Mouse (Mus musculus): ENCODE data around the gene Zfp93. TPM values are rescaled to one million over a fixed set of nuclear protein-coding genes. Genes with fewer than 3 reads are reported as not detected.

Gene Zfp93
- 7.7 and 7.8 TPM in 2 replicates for polyA plus RNA-seq (2015; fragmentation: Nextera tagmentation; extraction: Ambion mirVana)

DNA sequence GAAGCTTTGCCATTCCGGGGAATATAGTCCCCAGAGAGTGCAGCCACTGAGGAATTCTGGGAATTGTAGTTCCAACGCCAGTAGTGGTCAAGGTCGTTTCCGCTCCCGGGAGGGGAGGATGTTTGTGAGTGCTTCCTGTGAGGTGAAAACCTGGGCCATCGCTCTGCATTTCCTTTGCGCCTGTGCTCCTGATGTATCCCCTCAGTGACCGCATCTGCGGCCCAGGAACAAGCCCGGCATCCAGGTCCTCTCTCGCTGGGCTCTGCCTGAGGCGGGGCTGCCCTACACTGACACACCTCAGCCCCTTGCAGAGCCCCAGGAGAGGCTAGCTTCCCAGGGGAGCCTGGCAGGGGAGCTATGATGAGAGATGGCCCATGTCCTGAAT is at the start of gene Zfp93:
Zfp93 (plus strand) TSS at position 133 of the 385 bp plus-strand sequence.
- ATAC-seq: peak; percentile 95
- Histone ChIP-seq H3K9ac (replicated peaks) (peak within 1 kb of the TSS; percentile 79), H3K4me1 (replicated peaks) (peaks cover 20% of the 10 kb centered on the region), H3K27ac (peak within 1 kb of the TSS; percentile 80), H3K36me3 (peaks cover 27% of the 10 kb centered on the region), H3K4me3 (replicated peaks) (peak within 1 kb of the TSS; percentile 60), H3K27me3 (no peaks in the 10 kb centered on the region), H3K9me3 (no peaks in the 10 kb centered on the region), H3K4me2 (replicated peaks) (peak within 1 kb of the TSS; percentile 72)
- WGBS: 0% methylated on average over 12 of the region's 12 CpGs

DNA sequence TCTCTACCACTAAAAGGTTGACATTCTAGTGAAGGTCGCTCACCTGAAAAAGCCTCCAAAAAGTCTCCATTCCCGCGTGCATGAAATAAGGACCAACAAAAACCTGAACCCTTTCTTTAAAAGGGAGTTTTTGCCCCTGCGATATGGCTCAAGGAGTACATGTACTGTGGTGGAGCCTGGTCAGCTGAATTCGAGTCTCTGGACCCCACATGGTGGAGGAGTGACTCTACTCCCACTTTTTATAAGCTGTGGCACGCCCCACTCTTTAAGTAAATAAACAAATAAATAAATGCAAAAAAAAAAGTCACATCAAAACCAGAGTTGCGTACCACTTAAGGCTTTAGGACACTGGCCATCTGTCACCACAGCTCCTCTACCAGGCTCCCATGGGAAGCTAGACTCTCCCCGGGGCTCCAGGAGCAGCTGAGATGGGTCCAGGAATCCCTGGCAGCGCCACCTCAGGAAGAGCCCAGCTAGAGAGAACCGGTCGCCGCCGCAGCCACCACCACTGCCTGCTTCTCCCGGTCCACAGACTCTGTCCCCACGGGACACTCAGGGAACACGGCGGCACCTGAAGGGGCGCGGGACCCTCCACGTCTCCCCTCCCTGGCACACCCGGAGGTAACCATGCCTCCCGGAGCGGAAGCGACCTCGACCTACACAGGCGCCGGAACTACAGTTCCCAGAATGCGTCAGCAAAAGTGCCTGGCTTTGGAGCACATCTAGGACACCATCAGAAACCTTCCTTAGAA is 33.0 kb upstream of the Zfp93 start, which contains the start of gene Zfp109:
Zfp109 (minus strand) TSS at position 521 of the 752 bp plus-strand sequence.
- H3K4me1 ChIP-seq (replicated peaks): peaks cover 6% of the 10 kb centered on the region
- H3K4me3 ChIP-seq (replicated peaks): peak within 1 kb of the TSS; percentile 77
- ATAC-seq: peak; percentile 95
- peak within 1 kb of the TSS; percentile 69 for H3K4me2 ChIP-seq (replicated peaks)
- 7% methylated on average over 28 of the region's 28 CpGs for WGBS
- H3K27ac ChIP-seq: no peak within 1 kb of the TSS; the same call in 1 of the 2 replicates
- peak within 1 kb of the TSS; percentile 75 for H3K9ac ChIP-seq (replicated peaks)
- 0 out of 2 replicates have a peak, but pooled peaks cover 8% of the 10 kb centered on the region for H3K36me3 ChIP-seq
- H3K9me3 ChIP-seq: no peaks in the 10 kb centered on the region
- H3K27me3 ChIP-seq: 0 out of 2 replicates have a peak, but pooled peaks cover 3% of the 10 kb centered on the region

DNA sequence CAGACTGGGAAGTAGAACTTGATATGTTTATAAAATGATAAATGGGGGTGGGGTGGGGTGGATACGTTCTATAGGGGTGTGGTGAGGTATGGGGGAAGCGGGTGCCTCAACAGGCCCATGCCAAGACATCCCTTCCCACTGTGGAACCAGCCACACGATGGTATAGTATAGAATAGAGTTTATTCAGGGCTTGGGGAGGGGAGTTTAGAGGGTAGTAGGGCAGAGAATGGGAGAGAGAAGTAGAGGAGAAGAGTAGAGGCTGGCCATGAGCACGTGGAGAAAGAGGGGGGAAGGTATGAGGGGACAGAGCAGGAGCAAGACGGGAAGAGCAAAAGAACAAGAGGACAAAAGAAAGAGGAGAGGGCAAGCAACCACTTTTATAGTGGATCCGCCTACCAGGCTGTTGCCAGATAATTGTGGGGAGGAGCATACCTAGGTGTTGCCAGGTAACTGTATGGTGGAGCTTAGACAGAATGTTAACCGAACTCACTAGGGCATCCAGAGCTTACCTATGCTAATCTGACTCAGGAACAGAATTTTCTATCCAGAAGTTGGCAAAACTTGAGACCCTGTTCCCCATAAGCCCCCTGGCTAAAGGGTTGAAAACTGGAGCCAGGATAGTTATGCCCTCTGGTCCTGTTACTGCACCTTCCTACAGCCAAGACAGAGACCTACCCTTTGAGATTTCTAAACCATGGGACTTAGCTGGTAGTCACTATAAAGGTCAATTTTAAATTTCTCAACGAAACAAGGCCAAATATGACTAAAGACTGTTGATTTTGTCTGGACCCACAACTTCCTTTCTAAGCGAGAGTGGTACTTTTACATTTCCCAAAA is 16.2 kb upstream of the Zfp93 start:
- H3K4me2 ChIP-seq (replicated peaks): peak overlapping the region; percentile 56
- peak overlapping the region; percentile 49 for H3K4me3 ChIP-seq (replicated peaks)
- 61% methylated on average over 9 of the region's 9 CpGs for WGBS
- ATAC-seq: peak; percentile 75
- no peaks in the 10 kb centered on the region for H3K9me3 ChIP-seq
- H3K9ac ChIP-seq (replicated peaks): peak overlapping the region; percentile 20; the same call in 1 of the 2 replicates
- no peaks in the 10 kb centered on the region for H3K36me3 ChIP-seq
- no peaks in the 10 kb centered on the region for H3K27me3 ChIP-seq
- no peak overlapping the region for H3K27ac ChIP-seq
- peaks cover 25% of the 10 kb centered on the region for H3K4me1 ChIP-seq (replicated peaks)

DNA sequence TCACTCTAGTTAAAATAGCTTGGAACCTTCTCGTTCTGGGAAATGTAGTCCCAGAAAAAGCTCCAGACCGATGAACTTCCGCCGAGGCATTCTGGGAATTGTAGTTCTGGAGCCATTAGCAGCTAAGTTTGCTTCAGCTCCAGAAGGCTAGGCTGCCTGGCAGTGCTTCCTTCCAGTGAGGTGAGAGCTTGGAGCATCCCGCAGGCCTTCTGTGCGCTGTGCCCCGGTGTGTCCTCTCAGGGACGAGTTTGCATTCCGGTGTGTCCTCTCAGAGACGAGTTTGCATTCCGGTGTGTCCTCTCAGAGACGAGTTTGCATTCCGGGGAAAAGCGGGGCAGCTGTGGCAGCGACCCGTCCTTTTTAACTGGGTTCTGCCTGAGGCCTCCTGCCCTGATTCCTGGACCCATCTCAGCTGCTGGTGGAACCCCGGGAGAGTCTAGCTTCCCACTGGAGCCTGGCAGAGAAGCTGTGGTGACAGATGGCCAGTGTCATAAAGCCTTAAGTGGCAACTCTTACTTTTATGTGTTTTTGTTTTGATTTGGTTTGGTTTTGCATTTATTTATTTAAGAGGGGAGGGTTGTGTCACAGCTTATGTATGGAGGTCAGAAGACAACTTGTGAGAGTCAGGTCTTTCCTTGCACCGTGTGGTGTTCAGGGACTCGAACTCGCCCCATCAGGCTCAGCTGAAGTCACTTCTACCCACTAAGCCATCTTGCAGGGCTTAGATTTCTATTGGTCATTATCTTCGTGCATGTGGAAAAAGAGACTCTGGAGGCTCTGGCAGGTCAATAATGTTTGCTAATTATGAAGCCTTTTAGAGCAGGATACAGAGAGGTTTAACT is 15.4 kb upstream of the Zfp93 start, which contains the start of gene Zfp108:
Zfp108 (plus strand) TSS at position 162 of the 842 bp plus-strand sequence.
- Histone ChIP-seq H3K27me3 (no peaks in the 10 kb centered on the region), H3K36me3 (peaks cover 6% of the 10 kb centered on the region; the same call in 1 of the 2 replicates), H3K4me1 (replicated peaks) (peaks cover 25% of the 10 kb centered on the region), H3K4me3 (replicated peaks) (peak within 1 kb of the TSS; percentile 49), H3K9me3 (no peaks in the 10 kb centered on the region), H3K27ac (peak within 1 kb of the TSS; percentile 7; the same call in 1 of the 2 replicates), H3K4me2 (replicated peaks) (peak within 1 kb of the TSS; percentile 56), H3K9ac (replicated peaks) (peak within 1 kb of the TSS; percentile 58)
- 19% methylated on average over 21 of the region's 21 CpGs for WGBS
- ATAC-seq: peak; percentile 94

DNA sequence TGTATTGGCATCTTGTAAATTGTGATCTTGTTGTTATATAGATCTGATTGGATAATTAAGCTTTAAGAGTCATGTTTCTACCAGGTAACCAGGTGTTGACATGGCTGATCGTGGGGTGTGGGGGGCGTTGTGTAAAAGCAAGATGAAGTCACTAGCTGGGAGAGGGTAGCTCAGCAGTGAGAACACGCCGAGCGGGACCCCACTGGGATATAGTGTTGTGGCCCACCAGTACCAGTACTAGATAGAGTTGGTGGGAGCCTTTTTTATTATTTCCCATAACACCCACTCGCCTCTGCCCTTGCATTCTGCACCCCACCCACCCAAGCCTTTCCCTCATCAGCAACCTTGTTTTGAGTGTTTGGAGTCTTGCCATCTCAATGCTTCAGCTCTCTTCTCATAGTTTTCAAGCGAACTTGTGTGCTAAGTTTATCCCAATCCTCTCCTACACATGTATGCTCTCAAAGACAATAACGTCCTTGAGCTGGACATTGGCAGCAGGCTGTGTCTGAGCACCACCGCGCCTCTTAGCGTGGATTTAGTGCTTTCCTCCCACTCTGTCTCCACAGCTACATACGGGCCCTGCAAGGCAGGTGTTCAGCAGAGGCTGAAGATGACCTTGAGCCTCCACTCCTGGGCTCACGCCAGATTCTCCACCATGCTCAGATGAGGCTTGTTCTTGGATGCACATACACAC is 10.8 kb upstream of the Zfp93 start:
- H3K4me2 ChIP-seq (replicated peaks): no peak overlapping the region
- no peaks in the 10 kb centered on the region for H3K9me3 ChIP-seq
- peaks cover 30% of the 10 kb centered on the region for H3K36me3 ChIP-seq
- H3K27me3 ChIP-seq: no peaks in the 10 kb centered on the region
- H3K27ac ChIP-seq: no peak overlapping the region
- WGBS: 91% methylated on average over 13 of the region's 13 CpGs
- ATAC-seq: no peak
- H3K4me1 ChIP-seq (replicated peaks): peaks cover 20% of the 10 kb centered on the region
- no peak overlapping the region for H3K9ac ChIP-seq (replicated peaks)
- H3K4me3 ChIP-seq (replicated peaks): no peak overlapping the region

DNA sequence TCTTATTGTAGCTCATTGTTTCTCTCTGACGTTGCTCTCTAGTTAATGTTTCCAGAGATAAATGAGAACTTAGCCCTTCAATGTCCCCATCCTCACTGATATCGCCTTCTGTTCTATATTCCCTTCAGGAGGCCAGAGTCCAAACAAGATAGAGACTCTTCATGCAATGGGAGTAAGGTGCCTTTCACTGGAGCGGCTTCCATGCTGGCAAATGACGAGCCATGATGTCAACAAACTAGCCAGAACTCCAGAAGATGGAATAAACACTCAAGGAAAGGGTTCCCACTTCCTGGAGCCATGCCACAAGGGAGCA is 10.3 kb upstream of the Zfp93 start:
- Histone ChIP-seq H3K27me3 (no peaks in the 10 kb centered on the region), H3K36me3 (peaks cover 30% of the 10 kb centered on the region), H3K9me3 (no peaks in the 10 kb centered on the region), H3K4me2 (replicated peaks) (no peak overlapping the region), H3K4me3 (replicated peaks) (no peak overlapping the region), H3K27ac (no peak overlapping the region), H3K4me1 (replicated peaks) (peaks cover 18% of the 10 kb centered on the region), H3K9ac (replicated peaks) (no peak overlapping the region)
- 91% methylated on average over 4 of the region's 4 CpGs for WGBS
- ATAC-seq: no peak

DNA sequence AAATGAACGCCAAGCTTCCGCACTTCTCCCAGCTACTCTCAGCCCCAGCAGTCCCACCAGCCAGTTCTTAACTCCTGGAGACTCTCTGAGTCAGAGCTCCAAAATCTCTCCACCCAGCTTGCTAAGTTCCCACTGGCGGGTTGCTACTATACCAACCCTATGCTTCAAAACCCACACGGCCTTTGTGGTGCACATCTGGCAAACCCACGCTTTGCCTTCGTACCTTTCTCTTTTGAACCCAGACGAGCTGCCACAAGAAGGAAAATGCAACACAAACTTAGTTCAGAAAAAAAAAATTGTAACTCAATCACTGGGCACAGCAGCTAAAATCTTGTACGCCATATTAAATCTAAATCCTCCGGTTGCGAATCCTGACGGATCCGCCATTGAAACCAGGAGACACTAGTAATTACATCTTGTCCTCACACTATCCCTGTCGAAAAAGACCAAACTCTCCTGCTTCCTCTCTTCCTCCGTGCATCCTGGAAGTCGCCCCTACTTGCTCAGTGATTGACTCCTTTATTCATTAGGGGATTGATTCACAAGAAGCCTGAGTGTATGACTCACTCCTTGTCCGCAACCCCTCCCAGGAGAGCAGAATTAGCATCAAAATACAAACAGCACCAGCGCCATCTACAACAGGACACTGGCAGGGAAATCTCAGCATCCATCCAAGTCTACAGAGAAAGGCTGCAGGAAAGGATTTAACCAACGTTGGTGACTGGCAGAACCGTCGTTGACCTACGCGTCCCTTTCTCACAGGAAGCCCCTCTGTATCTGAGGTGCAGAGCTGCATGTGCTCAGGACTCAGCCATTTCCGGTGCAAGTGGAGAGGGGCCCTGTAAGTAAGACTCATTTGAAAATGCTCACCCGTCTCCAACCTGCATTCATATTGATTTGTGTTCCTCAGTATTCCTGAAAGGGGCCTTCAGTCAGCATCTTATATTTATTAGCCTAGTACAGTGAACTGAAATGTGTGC is 1.8 kb upstream of the Zfp93 start:
- Histone ChIP-seq H3K4me3 (replicated peaks) (no peak overlapping the region), H3K27ac (no peak overlapping the region), H3K4me1 (replicated peaks) (peaks cover 20% of the 10 kb centered on the region), H3K9ac (replicated peaks) (no peak overlapping the region), H3K36me3 (peaks cover 9% of the 10 kb centered on the region), H3K4me2 (replicated peaks) (no peak overlapping the region), H3K9me3 (no peaks in the 10 kb centered on the region), H3K27me3 (no peaks in the 10 kb centered on the region)
- no peak for ATAC-seq
- 67% methylated on average over 24 of the region's 24 CpGs for WGBS

DNA sequence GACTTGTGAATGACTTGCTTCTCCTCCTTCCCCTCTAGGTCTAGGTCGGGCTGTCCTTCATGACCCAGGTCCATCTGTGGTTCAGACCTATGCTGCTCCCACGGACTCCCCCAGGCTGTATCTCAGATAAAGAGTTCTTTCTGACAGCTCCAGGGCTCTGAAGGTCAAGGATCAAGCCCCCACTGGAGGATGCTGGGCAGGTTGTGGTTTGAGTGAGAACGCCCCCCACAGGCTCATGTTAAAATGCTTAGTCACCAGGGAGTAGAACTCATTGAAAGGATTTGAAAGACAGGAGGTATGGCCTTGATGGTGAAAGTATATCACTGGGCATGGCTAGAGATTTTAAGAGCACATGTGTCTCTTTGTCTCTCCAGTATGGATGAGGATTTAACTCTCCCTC is 964 bp upstream of the Zfp93 start:
- Histone ChIP-seq H3K4me3 (replicated peaks) (peak overlapping the region; percentile 60; the same call in 1 of the 2 replicates), H3K4me2 (replicated peaks) (peak overlapping the region; percentile 72; the same call in 1 of the 2 replicates), H3K27ac (no peak overlapping the region), H3K9me3 (no peaks in the 10 kb centered on the region), H3K9ac (replicated peaks) (no peak overlapping the region), H3K4me1 (replicated peaks) (peaks cover 20% of the 10 kb centered on the region), H3K36me3 (peaks cover 17% of the 10 kb centered on the region), H3K27me3 (no peaks in the 10 kb centered on the region)
- 76% methylated on average over 3 of the region's 3 CpGs for WGBS
- ATAC-seq: 0 out of 2 replicates have a peak, but pooled peaks have one; percentile 9

DNA sequence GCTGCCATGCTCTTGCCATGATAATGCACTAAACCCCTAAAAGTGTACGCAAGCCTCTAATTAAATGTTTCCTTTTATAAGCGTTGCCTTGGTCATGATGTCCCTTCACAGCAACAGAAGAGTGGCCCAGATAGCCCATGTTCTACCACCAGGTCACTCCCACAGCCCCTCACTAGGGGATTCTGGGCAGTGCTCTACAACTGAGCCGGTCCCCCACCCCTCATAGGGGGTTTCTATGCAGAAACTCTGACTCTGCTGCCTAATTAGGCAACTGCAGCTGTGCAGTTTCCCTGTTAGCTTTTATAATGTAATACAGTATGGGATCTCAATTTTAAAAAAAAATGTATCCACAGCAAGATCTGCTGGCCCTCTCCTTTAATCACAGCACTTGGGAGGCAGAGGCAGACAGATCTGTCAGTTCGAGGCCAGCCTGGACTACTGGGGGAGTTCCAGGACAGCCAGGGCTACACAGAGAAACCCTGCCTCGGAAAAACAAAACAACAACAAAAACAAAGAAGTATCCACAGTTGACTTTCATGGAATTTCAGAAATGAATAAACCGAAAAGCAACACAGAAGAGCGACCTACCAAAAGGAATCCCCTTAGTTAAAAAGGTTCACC is 443 bp upstream of the Zfp93 start:
- Histone ChIP-seq H3K9me3 (no peaks in the 10 kb centered on the region), H3K4me1 (replicated peaks) (peaks cover 20% of the 10 kb centered on the region), H3K9ac (replicated peaks) (peak overlapping the region; percentile 79), H3K36me3 (peaks cover 22% of the 10 kb centered on the region), H3K4me3 (replicated peaks) (peak overlapping the region; percentile 60), H3K27ac (no peak overlapping the region), H3K27me3 (no peaks in the 10 kb centered on the region), H3K4me2 (replicated peaks) (peak overlapping the region; percentile 72)
- 40% methylated on average over 7 of the region's 7 CpGs for WGBS
- peak; percentile 74 for ATAC-seq

DNA sequence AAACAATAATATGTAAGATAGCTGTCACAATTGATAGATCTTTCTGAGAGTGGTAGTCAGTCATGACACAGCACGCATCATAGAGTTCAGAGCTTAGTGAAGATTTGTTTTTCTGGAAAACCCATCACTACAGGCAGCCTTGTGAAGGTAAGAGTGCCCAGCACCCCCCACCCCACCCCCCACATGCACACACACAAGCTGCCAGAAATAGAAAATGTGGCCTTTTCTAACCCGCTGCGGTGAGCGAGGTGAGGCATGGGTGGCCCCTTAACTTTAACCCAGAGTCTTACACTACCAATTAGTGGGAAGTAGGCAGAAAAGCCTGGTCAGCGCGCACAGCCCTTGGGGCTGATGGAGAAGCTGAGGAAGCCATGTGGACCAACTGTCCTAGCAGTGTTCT is 971 bp downstream of the Zfp93 start:
- Histone ChIP-seq H3K9me3 (no peaks in the 10 kb centered on the region), H3K27ac (no peak overlapping the region), H3K4me2 (replicated peaks) (no peak overlapping the region), H3K9ac (replicated peaks) (no peak overlapping the region), H3K27me3 (no peaks in the 10 kb centered on the region), H3K4me3 (replicated peaks) (no peak overlapping the region), H3K36me3 (peaks cover 33% of the 10 kb centered on the region), H3K4me1 (replicated peaks) (peaks cover 20% of the 10 kb centered on the region)
- ATAC-seq: no peak
- WGBS: 95% methylated on average over 6 of the region's 6 CpGs
